Mouse (Mus musculus) erythroblast, embryonic 14.5 days (primary cell): Measurements from ENCODE around the gene Fam81a.

Experiments used
- GATA1 ChIP-seq: IDR thresholded peaks from 2 replicates; pipeline ENCODE4 v1.6.1; 2012; ENCODE audit warnings: low read length, inconsistent platforms, mixed read lengths
- TAL1 ChIP-seq: IDR thresholded peaks from 3 replicates; pipeline ENCODE4 v1.6.1; 2012; ENCODE audit warnings: low read length, inconsistent platforms, mixed read lengths

DNA sequence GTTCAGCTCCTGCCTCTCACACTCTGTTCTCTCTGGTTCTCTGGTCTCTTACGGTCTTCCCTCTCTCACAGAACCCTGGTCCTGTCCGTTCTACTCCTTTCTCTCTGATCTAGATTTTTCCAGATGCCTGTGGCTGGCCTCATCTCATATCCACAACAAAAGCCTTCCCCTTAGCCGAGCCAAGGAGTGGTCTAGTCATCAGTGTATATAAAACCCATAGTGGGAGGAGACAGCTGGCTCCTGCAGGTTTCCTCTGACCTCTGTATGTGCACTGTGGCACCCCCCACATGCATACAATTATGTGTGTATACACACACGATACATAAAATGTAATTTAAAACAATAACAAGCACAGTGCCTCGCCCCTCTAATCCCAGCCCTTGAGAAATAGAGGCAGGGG lies 55.0 kb downstream of the Fam81a start:
- TF ChIP-seq GATA1 = no peak
- TF ChIP-seq TAL1 = no peak
